Mouse (Mus musculus): ENCODE results near the gene Zbtb17. TPM values are rescaled to one million over a fixed set of nuclear protein-coding genes. Genes with fewer than 3 reads are reported as not detected.
A peak's percentile ranks its signal among the peaks of the same experiment; 100 is the strongest.

The Zbtb17 gene
- total RNA-seq, 1 experiment from 2014 or later = 19.6 TPM

DNA sequence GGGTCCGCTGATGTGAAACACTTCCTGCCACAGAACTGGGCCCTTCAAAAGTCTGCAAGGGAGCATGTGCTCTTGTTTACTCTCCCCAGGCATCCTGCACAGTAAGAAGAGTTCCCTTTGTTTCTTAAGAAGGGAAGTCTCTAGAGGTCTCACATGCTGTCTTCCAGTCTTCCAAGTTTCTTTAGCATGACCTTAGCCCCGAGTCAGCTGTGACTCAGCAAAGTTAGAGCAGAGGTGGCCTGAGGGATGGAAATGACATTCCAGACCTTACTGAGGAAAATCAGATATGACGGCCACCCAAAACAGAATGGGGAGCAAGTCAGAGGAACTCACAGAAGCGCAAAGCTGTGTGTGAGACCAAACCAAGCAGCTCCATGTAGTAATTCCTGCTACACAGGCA lies 56.2 kb downstream of the Zbtb17 start:
- no peak for DNase-seq

DNA sequence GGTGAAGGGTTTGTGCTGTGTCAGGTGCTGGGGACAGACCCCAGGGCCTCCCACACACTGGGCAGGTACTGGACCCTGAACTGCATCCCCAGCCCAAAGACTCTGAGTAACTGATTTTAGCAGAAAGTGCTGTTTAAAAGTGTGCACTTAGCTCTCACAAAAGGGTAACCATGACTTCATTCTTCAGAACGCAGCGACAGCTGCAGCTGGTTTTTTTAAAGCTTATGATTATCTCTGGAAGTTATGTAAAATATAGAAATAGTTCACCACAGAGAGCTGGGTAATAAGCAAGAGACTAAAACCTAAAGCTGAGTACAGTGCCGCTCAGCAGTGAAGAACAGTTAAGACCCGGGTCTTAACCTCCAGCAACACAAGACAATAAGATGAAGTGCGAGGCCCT lies 56.6 kb downstream of the Zbtb17 start:
- DNase-seq = no peak

DNA sequence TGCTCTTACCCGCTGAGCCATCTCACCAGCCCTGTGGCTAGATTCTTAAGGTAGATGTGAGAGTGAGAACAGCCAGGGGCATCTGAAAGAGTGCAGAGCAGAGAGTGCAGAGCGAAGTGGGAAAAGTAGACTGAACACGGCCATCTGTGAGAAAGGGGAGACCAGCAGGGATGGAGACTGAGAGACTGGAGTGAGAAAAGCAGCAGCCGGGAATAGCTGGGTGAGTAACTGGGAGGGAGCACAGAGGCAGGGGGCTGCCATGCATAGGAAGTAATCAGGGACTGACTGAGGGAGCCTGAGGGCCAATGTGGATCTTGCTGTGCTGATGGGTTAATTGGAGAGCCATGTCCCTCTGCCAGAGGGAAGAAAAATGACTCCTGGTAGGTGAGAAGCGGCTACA lies 58.3 kb downstream of the Zbtb17 start:
- DNase-seq = no peak

DNA sequence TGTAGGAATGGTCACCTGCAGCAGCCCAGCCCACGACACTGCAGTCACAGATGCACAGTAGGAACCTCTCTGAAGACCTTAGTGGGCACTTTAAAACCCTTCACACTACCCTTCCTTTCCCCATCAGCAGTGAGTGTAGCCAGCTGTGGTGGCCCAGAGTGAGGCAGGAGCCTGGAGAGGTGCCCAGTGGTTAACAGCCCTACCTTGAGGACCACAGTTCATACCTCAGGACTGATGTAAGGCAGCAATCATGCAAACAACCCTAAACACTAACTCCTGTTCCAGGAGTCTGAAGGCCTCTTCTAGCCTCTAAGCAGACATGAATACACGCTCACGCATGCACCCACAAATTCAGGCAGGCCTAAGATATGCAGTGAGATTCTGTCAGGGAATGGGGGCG lies 60.0 kb downstream of the Zbtb17 start:
- no peak for DNase-seq

DNA sequence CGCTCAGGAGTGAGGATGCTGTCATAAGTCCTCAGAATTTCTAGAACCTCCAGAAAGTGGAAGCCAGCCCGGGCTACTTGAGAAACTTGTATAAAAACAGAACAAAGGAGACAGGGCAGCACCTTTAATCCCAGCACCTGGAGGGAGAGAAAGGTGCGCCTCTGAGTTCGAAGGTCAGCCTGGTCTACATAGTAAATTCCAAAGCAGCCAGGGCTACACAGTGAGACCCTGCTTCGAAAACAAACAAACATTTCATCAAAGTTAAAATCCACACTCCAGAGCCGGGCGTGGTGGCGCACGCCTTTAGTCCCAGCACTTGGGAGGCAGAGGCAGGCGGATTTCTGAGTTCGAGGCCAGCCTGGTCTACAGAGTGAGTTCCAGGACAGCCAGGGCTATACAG lies 61.4 kb downstream of the Zbtb17 start:
- no peak for DNase-seq

DNA sequence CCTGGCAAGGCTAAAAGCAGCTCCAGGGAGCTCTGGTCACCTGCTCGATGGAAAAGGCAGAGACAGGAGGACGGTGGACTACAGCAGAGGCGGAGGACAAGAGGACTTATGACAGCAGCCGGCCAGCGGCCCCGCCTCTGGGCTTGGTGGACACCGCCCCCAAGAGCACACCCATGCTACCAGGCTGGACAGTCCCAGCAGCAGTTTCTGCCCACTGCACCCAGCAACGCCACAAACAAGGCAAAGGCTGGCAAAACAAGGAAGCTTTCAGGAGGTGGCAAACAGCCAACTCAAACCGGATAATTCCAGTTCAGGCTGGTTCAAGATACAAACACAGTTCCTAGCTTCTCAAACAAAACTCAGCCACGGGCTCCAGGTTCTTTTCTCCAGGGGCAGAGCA lies 61.9 kb downstream of the Zbtb17 start:
- DNase-seq = peak; percentile 75

DNA sequence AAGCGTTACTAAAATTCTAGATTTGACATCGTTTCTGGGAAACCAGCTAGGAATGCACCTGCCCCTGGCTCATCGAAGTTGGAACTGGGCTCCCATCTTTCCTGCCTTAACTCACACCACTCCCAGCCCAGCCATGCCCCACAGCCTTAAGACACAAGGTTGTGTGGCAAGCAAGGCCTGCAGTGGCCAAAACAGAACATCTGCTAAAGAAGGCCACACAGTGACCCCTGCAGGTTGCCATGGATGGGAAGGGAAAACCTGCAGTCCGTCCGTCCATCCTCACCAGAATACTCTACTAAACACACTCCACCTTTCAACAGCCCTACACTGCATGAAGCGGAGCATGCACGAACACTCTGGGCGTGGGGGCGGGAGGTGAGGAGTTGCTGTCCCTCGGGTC lies 62.4 kb downstream of the Zbtb17 start:
- peak; percentile 36 for DNase-seq

DNA sequence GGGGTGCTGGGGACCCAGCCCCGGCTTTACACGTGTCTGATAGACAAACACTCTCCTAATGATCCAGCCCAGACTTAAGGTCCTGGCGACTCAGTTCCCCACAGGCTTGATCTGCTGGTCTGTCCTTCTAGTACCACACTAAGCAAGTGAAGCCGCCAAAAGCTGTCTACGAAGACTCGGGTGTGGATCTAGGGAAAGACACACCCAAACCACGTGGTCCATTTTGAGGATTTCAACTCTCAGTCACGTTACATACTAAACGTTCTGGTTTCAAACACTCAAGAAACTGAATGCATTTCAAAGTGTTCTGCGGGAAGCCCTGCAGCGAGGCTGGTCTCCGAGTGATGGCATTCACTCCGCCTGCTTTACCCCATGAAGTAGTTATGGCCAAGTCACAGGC lies 66.0 kb downstream of the Zbtb17 start:
- DNase-seq = no peak

DNA sequence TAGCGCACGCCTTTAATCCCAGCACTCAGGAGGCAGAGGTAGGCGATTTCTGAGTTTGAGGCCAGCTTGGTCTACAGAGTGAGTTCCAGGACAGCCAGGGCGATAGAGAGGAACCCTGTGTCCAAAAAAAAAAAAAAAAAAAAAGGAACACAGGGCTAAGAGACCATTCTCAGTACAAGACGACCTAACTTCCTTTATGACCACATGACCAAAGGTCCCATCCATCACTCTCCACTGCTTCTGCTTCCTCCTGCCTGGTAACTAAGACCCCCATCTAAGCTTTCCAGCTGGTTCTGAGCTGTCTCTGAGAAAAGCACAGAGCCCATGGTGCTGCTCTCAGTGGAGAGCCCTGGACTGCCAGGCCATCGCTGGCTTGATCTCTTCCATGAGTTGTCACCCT lies 67.7 kb downstream of the Zbtb17 start:
- DNase-seq = no peak

DNA sequence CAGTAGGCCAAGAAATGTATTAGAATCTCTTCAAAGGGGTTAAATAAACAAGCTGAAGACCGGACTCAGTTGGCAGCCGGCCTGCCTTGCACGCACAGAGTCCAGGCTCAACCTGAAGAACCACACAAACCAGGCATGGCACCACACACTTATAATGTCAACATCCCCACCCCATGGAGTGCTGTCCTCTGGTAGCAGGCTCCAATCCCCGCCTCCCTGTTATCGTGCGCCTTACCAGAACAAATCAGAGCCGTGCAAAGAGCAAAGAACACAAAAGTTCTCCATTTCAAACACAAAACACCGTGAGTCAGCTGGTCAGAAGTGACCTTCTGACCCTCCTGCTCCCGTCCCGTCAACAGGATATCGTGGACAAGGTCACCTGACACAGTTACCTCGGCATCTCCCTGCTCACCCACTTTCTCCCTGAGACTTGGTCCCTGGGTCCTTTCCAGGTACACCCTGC lies 69.8 kb downstream of the Zbtb17 start:
- DNase-seq = peak; percentile 34

Other genes with a start within 250 kb of the Zbtb17 start
- 1.4 and 1.7 TPM in 2 replicates for gene Rsg1, start 230.7 kb upstream of the Zbtb17 start, total RNA-seq (2021)
- 32.6 and 44.2 TPM in 2 replicates for gene Arhgef19, start 205.2 kb upstream of the Zbtb17 start, total RNA-seq (2021)
- gene Epha2, start 143.4 kb upstream of the Zbtb17 start, total RNA-seq (2021) = 18.7 and 19.3 TPM in 2 replicates
- 1.8 and 2.1 TPM in 2 replicates for gene Fam131c, start 76.4 kb upstream of the Zbtb17 start, total RNA-seq (2021)
- not detected in 2 replicates for gene Clcnka, start 45.9 kb upstream of the Zbtb17 start, total RNA-seq (2021)
- gene Clcnkb, start 28.6 kb upstream of the Zbtb17 start, total RNA-seq (2021) = not detected in 2 replicates
- 0.33 TPM in 1 of 2 replicates, not detected in the other for gene Hspb7, start 23.9 kb upstream of the Zbtb17 start, total RNA-seq (2021)
- not detected in 2 replicates for gene Srarp, start 8.5 kb upstream of the Zbtb17 start, total RNA-seq (2021)
- 70.0 and 79.4 TPM in 2 replicates for gene Spen, start 93.9 kb downstream of the Zbtb17 start, total RNA-seq (2021)
- gene Fblim1, start 161.4 kb downstream of the Zbtb17 start, total RNA-seq (2021) = 9.5 and 12.7 TPM in 2 replicates
- gene Tmem82, start 174.0 kb downstream of the Zbtb17 start, total RNA-seq (2021) = 0.64 and 2.0 TPM in 2 replicates
- 2.7 TPM in 2 replicates for gene Slc25a34, start 179.2 kb downstream of the Zbtb17 start, total RNA-seq (2021)
- 54.7 and 61.0 TPM in 2 replicates for gene Plekhm2, start 220.2 kb downstream of the Zbtb17 start, total RNA-seq (2021)
- 18.5 TPM in 1 of 2 replicates, not detected in the other for gene Rsc1a1, start 240.9 kb downstream of the Zbtb17 start, total RNA-seq (2021)

Data from adrenal gland, postnatal 25 days (tissue).